Mouse (Mus musculus) heart, postnatal 14 days (tissue): ENCODE data around the gene Olfr282. TPM values are rescaled to one million over a fixed set of nuclear protein-coding genes. Genes with fewer than 3 reads are reported as not detected.

ENCODE experiments used
- DNase-seq, 2 experiments: peaks; one replicate each; pipeline ENCODE4 v3.0.0; 2021 to 2022
- intact Hi-C: fragments of 180-260 bp; cut with DNase I; formaldehyde crosslinking; loops from one replicate; pipeline ENCODE4 v1.15.1; 2025
- total RNA-seq, 2 experiments: library from RNA; stranded (reverse); gene quantifications; 2 replicates each; pipeline ENCODE4 v1.2.3; 2021

Olfr282 gene
- total RNA-seq, 2 experiments from 2014 or later, result not detected

DNA sequence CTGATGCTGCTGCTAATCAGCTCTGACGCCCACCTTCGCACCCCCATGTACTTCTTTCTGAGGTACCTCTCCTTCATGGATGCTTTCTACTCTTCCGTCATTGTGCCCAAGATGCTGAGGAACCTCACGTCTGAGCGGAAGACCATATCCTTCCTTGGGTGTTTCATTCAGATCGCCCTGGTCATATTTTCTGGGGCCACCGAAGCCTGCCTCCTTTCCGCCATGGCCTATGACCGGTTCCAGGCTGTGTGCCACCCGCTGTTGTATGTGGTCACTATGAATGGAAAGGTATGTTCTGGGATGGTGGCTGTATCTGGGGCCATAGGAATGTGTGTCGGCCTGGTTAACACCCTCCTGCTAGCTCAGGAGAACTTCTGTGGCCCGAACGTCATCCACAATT lies 40.5 kb downstream of the Olfr282 start:
- intact Hi-C loops, result loop anchor here (10.0 kb wide), 1 partner anchor 287 kb away; no protein-coding TSS in a partner anchor
- no peak for DNase-seq

DNA sequence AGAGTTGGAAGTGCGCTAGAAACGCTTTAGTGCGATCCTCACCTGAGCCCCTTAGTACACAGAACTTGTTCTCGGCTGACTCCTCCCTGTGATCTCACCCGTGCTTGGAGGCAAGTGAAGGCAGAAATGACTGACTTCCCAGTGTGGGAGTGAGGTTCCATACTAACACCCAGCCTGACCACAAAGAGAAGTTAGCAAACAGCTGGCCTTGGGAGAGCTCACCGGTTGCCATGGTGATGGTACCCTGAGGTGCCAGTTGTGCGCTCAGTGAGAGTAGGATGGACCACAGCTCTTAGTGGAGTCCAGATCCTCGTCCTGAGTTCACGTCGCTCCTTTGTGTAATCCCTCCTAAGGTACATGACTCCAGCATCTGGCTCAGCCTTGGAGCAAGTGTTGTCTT lies 43.9 kb downstream of the Olfr282 start:
- no peak for DNase-seq
- intact Hi-C loops, result loop anchor here (2.0 to 10.0 kb wide), 2 partner anchors 84 to 290 kb away; no protein-coding TSS in a partner anchor

DNA sequence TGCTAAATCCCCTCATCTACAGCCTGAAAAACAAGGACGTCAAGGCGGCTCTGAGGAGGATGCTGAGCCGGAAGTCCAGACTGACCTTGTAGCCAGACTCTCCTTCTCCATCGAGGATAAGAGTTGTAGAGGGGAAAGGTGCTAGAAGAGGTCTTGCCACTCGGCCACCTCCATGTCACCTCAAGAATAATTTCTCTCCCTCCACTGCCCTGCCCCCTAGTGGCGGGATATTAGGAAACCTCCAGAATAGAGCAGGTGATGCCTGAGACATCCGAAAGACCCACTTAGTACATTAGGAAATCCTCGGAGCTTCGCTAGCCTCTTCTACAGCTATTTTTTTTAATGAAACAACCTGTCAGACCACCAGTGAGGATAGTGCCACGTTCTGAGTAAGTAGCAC lies 44.4 kb downstream of the Olfr282 start:
- intact Hi-C loops, result loop anchor here (2.0 to 10.0 kb wide), 2 partner anchors 85 to 291 kb away; no protein-coding TSS in a partner anchor

GRCm38 (mm10) chr15:98476281-98476680 lies 45.3 kb downstream of the Olfr282 start:
- intact Hi-C loops, result loop anchor here (10.0 kb wide), 1 partner anchor 291 kb away; no protein-coding TSS in a partner anchor
- DNase-seq, result no peak

More for the DNA sequence above, 44.4 kb downstream of the Olfr282 start:
- DNase-seq, result peak; percentile 46 to 72

DNA sequence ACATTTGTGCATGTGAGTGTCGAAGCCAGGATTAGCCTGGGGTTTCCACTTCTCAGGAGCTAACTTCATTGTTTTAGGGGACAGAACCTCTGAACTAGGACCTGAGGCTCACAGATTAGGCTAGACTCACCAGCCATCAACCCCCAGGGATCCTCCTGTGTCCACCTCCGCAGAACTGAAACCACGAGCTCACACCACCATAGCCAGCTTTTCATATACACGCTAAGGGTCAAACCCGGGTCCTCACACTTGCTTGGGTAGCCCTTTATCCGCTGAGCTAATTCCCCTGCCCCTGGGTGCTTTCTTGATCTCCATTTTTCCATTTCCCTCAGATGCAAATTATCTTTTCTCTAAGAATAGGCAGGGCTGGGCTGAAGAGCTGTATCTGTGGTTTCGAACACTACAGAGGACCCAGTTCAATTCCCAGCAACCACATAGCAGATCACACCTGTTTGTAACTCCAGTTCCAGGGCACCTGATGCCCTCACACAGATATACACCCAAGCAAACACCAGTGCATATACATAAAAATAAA lies 48.6 kb downstream of the Olfr282 start:
- no peak for DNase-seq
- intact Hi-C loops, result loop anchor here (10.0 kb wide), 1 partner anchor 295 kb away; no protein-coding TSS in a partner anchor

- peak in 1 of 2 experiments; percentile 29 for DNase-seq
- intact Hi-C loops, result no loop called here
These were observed 51.7 kb downstream of the Olfr282 start, which contains the start of gene Lalba for GRCm38 (mm10) chr15:98482701-98483100. Gene Lalba, minus strand, starts transcription at chr15:98482721.

- intact Hi-C loops, result no loop called here
These were observed 53.2 kb downstream of the Olfr282 start for GRCm38 (mm10) chr15:98483907-98484886.

GRCm38 (mm10) chr15:98486433-98487021 lies 55.5 kb downstream of the Olfr282 start:
- intact Hi-C loops, result no loop called here

More at GRCm38 (mm10) chr15:98483907-98484886, 53.2 kb downstream of the Olfr282 start:
- peak; percentile 50 to 55 for DNase-seq

More at GRCm38 (mm10) chr15:98486433-98487021, 55.5 kb downstream of the Olfr282 start:
- no peak for DNase-seq

Other genes with a start within 250 kb of the Olfr282 start
- gene Olfr288, start 235.7 kb upstream of the Olfr282 start, total RNA-seq, result not detected
- not detected for gene Gm44579, start 210.2 kb upstream of the Olfr282 start, total RNA-seq
- not detected for gene Olfr287, start 210.2 kb upstream of the Olfr282 start, total RNA-seq
- not detected for gene Olfr286, start 196.8 kb upstream of the Olfr282 start, total RNA-seq
- not detected for gene H1fnt, start 173.9 kb upstream of the Olfr282 start, total RNA-seq
- gene Zfp641, start 135.1 kb upstream of the Olfr282 start, total RNA-seq, result 1 to 10 TPM; 5.8 to 6.3 TPM
- not detected for gene Olfr285, start 113.9 kb upstream of the Olfr282 start, total RNA-seq
- gene Olfr284, start 90.2 kb upstream of the Olfr282 start, total RNA-seq, result not detected
- not detected for gene Olfr283, start 50.3 kb upstream of the Olfr282 start, total RNA-seq
- gene Olfr281, start 21.4 kb downstream of the Olfr282 start, total RNA-seq, result not detected
- gene OR5BS1P, start 38.7 kb downstream of the Olfr282 start, total RNA-seq, result not detected
- not detected for gene Lalba, start 51.5 kb downstream of the Olfr282 start, total RNA-seq
- not detected for gene Olfr279, start 61.2 kb downstream of the Olfr282 start, total RNA-seq
- 10 to 100 TPM; 78.4 to 82.2 TPM for gene Kansl2, start 103.0 kb downstream of the Olfr282 start, total RNA-seq
- gene Ccnt1, start 139.7 kb downstream of the Olfr282 start, total RNA-seq, result 10 to 100 TPM; 32.8 to 42.6 TPM
- gene 4930415O20Rik, start 139.8 kb downstream of the Olfr282 start, total RNA-seq, result under 1 TPM; 0.88 to 0.93 TPM
- 100 to 1,000 TPM; 199 to 209 TPM for gene Adcy6, start 178.9 kb downstream of the Olfr282 start, total RNA-seq
- 1 to 10 TPM; 8.0 to 8.8 TPM for gene Cacnb3, start 199.6 kb downstream of the Olfr282 start, total RNA-seq
- gene Ddx23, start 231.7 kb downstream of the Olfr282 start, total RNA-seq, result 10 to 100 TPM; 51.0 to 53.9 TPM
- gene Rnd1, start 246.2 kb downstream of the Olfr282 start, total RNA-seq, result 1 to 10 TPM in 1 of 2 experiments, under 1 TPM in 1; 0.69 to 1.0 TPM